Mouse (Mus musculus) intestine, postnatal 0 days (tissue): ENCODE results near the gene Skap1. TPM values are rescaled to one million over a fixed set of nuclear protein-coding genes. Genes with fewer than 3 reads are reported as not detected.
A peak's percentile ranks its signal among the peaks of the same experiment; 100 is the strongest.

Source experiments
- ATAC-seq: fragments of 200-750 bp; cut with Nextera tagmentation; 2 replicates; pipeline ENCODE4 v1.8.0; 2017; ENCODE audit warnings: mild to moderate bottlenecking, moderate TSS enrichment, moderate library complexity
- H3K27ac ChIP-seq: fragments of 300-500 bp; sonication (generic); 2 replicates; pipeline ENCODE4 v1.5.1; 2014; ENCODE audit warnings: mild to moderate bottlenecking, low read depth, low read length, moderate library complexity
- H3K27me3 ChIP-seq: fragments of 300-500 bp; sonication (generic); replicated peaks from 2 replicates; pipeline ENCODE4 v1.6.1; 2014; ENCODE audit warnings: low read length, mixed read lengths; ENCODE audit not compliant: control insufficient read depth, insufficient read depth
- H3K36me3 ChIP-seq: fragments of 300-500 bp; sonication (generic); 2 replicates; pipeline ENCODE4 v1.6.1; 2014; ENCODE audit warnings: mild to moderate bottlenecking, moderate library complexity; ENCODE audit not compliant: control insufficient read depth, insufficient read depth
- H3K4me1 ChIP-seq: fragments of 300-500 bp; sonication (generic); replicated peaks from 2 replicates; pipeline ENCODE4 v1.6.1; 2014; ENCODE audit warnings: antibody characterized with exemption, low read length, mixed read lengths; ENCODE audit not compliant: control insufficient read depth, insufficient read depth
- H3K4me2 ChIP-seq: fragments of 300-500 bp; sonication (generic); replicated peaks from 2 replicates; pipeline ENCODE4 v1.6.1; 2014; ENCODE audit warnings: low read depth, mild to moderate bottlenecking, moderate library complexity
- H3K4me3 ChIP-seq: fragments of 300-500 bp; sonication (generic); 2 replicates; pipeline ENCODE4 v1.5.1; 2014; ENCODE audit warnings: low read depth, low read length
- H3K9ac ChIP-seq: fragments of 300-500 bp; sonication (generic); 2 replicates; pipeline ENCODE4 v1.6.1; 2014; ENCODE audit warnings: mild to moderate bottlenecking, low read depth, low read length
- H3K9me3 ChIP-seq: fragments of 300-500 bp; sonication (generic); 2 replicates; pipeline ENCODE4 v1.6.1; 2016; ENCODE audit warnings: mixed run types; ENCODE audit not compliant: control insufficient read depth
- CTCF ChIP-seq: sonication (generic); IDR thresholded peaks from 2 replicates; pipeline ENCODE4 v1.5.1; 2016; ENCODE audit warnings: low read depth, mild to moderate bottlenecking, control low read depth, antibody characterized with exemption, moderate library complexity
- WGBS: fragments of 180-500 bp; shearing (Covaris S2); extraction: QIAGEN DNeasy Blood & Tissue Kit; methylation state at CpG from one replicate; pipeline ENCODE4 v1.1.7; 2014; 5-methylcytosine and 5-hydroxymethylcytosine counted together
- polyA plus RNA-seq: library from polyadenylated mRNA; unstranded; fragments of >200 nt; fragmentation: Nextera tagmentation; extraction: Ambion mirVana; gene quantifications from 2 replicates; pipeline ENCODE4 v1.2.1, GENCODE M21; 2015

The Skap1 gene
- polyA plus RNA-seq, 1 experiment from 2014 or later, result 0.46 TPM

- ATAC-seq, result no peak
- Histone ChIP-seq H3K4me3 (no peak overlapping the region), H3K9me3 (no peaks in the 10 kb centered on the region), H3K27ac (no peak overlapping the region), H3K4me1 (no peaks in the 10 kb centered on the region), H3K9ac (no peak overlapping the region), H3K4me2 (no peak overlapping the region), H3K27me3 (no peaks in the 10 kb centered on the region), H3K36me3 (no peaks in the 10 kb centered on the region)
- no peak for TF ChIP-seq CTCF
- WGBS, result 55% methylated on average over 2 of the region's 2 CpGs
These were observed 35.3 kb upstream of the Skap1 start for GRCm38 (mm10) chr11:96429062-96429461.

GRCm38 (mm10) chr11:96429891-96430290 lies 34.5 kb upstream of the Skap1 start:
- no peaks in the 10 kb centered on the region for H3K27me3 ChIP-seq
- no peak for TF ChIP-seq CTCF
- H3K9me3 ChIP-seq, result no peaks in the 10 kb centered on the region
- no peak overlapping the region for H3K4me3 ChIP-seq
- no peak overlapping the region for H3K27ac ChIP-seq
- no peak for ATAC-seq
- H3K4me2 ChIP-seq, result no peak overlapping the region
- H3K4me1 ChIP-seq, result no peaks in the 10 kb centered on the region
- 76% methylated on average over 5 of the region's 5 CpGs for WGBS
- H3K9ac ChIP-seq, result no peak overlapping the region
- H3K36me3 ChIP-seq, result no peaks in the 10 kb centered on the region

GRCm38 (mm10) chr11:96431871-96432270 lies 32.5 kb upstream of the Skap1 start:
- Histone ChIP-seq H3K27me3 (peaks cover 3% of the 10 kb centered on the region; the same call in 1 of the 2 replicates), H3K4me3 (no peak overlapping the region), H3K9me3 (no peaks in the 10 kb centered on the region), H3K4me2 (no peak overlapping the region), H3K27ac (no peak overlapping the region), H3K4me1 (no peaks in the 10 kb centered on the region), H3K36me3 (no peaks in the 10 kb centered on the region), H3K9ac (no peak overlapping the region)
- no peak for TF ChIP-seq CTCF
- WGBS, result 45% methylated on average over 9 of the region's 9 CpGs
- ATAC-seq, result no peak

- Histone ChIP-seq H3K27ac (no peak overlapping the region), H3K36me3 (no peaks in the 10 kb centered on the region), H3K9me3 (no peaks in the 10 kb centered on the region), H3K9ac (no peak overlapping the region), H3K4me2 (no peak overlapping the region), H3K27me3 (peaks cover 9% of the 10 kb centered on the region; the same call in 1 of the 2 replicates), H3K4me3 (no peak overlapping the region), H3K4me1 (no peaks in the 10 kb centered on the region)
- ATAC-seq, result no peak
- 73% methylated on average over 6 of the region's 6 CpGs for WGBS
- TF ChIP-seq CTCF, result no peak
These were observed 29.5 kb upstream of the Skap1 start for GRCm38 (mm10) chr11:96434888-96435287.

- Histone ChIP-seq H3K4me1 (no peaks in the 10 kb centered on the region), H3K4me2 (no peak overlapping the region), H3K27me3 (peaks cover 9% of the 10 kb centered on the region; the same call in 1 of the 2 replicates), H3K4me3 (no peak overlapping the region), H3K9me3 (no peaks in the 10 kb centered on the region), H3K9ac (no peak overlapping the region), H3K27ac (no peak overlapping the region), H3K36me3 (no peaks in the 10 kb centered on the region)
- ATAC-seq, result no peak
- no peak for TF ChIP-seq CTCF
- WGBS, result 65% methylated on average over 7 of the region's 7 CpGs
These were observed 27.9 kb upstream of the Skap1 start for GRCm38 (mm10) chr11:96436525-96436924.

- Histone ChIP-seq H3K9ac (no peak overlapping the region), H3K4me2 (no peak overlapping the region), H3K4me3 (no peak overlapping the region), H3K4me1 (no peaks in the 10 kb centered on the region), H3K27ac (no peak overlapping the region), H3K27me3 (peaks cover 9% of the 10 kb centered on the region; the same call in 1 of the 2 replicates), H3K36me3 (no peaks in the 10 kb centered on the region), H3K9me3 (no peaks in the 10 kb centered on the region)
- peak; percentile 89 for TF ChIP-seq CTCF
- 5% methylated on average over 7 of the region's 7 CpGs for WGBS
- no peak for ATAC-seq
These were observed 25.6 kb upstream of the Skap1 start for GRCm38 (mm10) chr11:96438787-96439186.
